Mouse (Mus musculus): ENCODE results near the gene Sfxn5.

- TF ChIP-seq CTCF (IDR thresholded peaks at IDR 0.05; ENCODE audit: borderline replicate concordance, extremely low read depth, insufficient read depth, insufficient read length), result no peak
- TF ChIP-seq POLR2A (IDR thresholded peaks at IDR 0.05; ENCODE audit: borderline replicate concordance, extremely low read depth, insufficient read depth, insufficient read length, poor library complexity, severe bottlenecking), result no peak
Measured at GRCm38 (mm10) chr6:85264982-85265518, 68.2 kb downstream of the Sfxn5 start.
